Comparison of ENCODE assay signal across 8 mouse cellular contexts in the genomic region with DNA sequence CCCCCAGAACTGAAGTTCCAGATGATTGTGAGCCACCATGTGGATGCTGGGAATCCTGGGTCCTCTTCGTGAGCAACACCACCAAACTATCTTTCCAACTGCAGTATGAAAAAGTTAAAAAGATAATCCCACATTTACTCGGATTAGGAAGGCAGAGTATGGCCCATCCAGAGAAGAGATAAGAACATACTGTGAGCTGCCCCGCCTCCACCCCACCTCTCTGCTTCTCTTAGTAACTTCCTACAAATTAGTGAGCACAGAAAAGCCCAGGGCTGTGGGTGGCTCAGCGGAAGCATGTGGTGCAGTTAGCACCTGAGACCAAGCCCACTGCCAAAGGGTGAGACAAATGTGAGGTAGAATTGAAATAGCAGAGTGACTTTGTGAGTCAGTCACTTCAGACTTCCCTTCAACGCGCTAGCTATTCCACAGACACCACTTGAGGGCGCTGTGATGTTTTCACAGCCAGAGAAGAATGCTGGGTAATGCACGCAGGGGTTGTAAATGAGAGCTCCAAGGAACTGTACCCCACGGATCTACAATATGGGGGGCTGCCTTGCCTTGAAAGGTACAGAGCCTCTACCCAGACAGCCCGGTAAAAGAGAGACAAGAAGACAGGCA.
DNase-seq lines count a peak whose midpoint lies in the region; ATAC-seq lines count a peak whose summit lies in the region.

No protein-coding gene starts in this region.

- H3K27ac ChIP-seq in heart, embryonic 16.5 days (ENCODE audit: low read length), result no peak overlapping the region

- no peaks in the 10 kb centered on the region for H3K36me3 ChIP-seq in heart, embryonic 16.5 days (ENCODE audit: control insufficient read depth, insufficient read depth)

- DNase-seq in heart, adult 11 months, result peak; percentile 84
- no peak for DNase-seq in heart, postnatal 25 days (ENCODE audit: low spot score)
- DNase-seq in NIH3T3 (ENCODE audit: low read depth), result peak; percentile 64
- DNase-seq in left cerebral cortex, postnatal 36 days (ENCODE audit: low spot score in 2 of 2), result peak; percentile 6 to 44
- peak; percentile 42 for DNase-seq in ovary, adult 18-20 months (ENCODE audit: low spot score)
- no peak for DNase-seq in B cell, adult 2 months

- H3K27me3 ChIP-seq in heart, embryonic 16.5 days (ENCODE audit: control insufficient read depth, insufficient read depth, low read length), result no peaks in the 10 kb centered on the region

- H3K9me3 ChIP-seq in heart, embryonic 16.5 days (replicated peaks; ENCODE audit: control insufficient read depth, low read length), result no peaks in the 10 kb centered on the region

- intact Hi-C loops in heart, postnatal 25 days (cut with DNase I), result loop anchor here (10.0 kb wide), 1 partner anchor 432 kb away; no protein-coding TSS in a partner anchor
- intact Hi-C loops in left cerebral cortex, postnatal 36 days (cut with DNase I), result no loop called here

- peak overlapping the region; percentile 46; the same call in 1 of the 2 replicates for H3K4me2 ChIP-seq in heart, embryonic 16.5 days (ENCODE audit: low read depth, low read length)

- H3K4me3 ChIP-seq in heart, embryonic 16.5 days (ENCODE audit: low read length), result no peak overlapping the region

- no peak overlapping the region for H3K9ac ChIP-seq in heart, embryonic 16.5 days (ENCODE audit: low read length)

- WGBS in heart, embryonic 16.5 days, result 30% methylated on average over 10 of the region's 10 CpGs

- no peaks in the 10 kb centered on the region for H3K4me1 ChIP-seq in heart, embryonic 16.5 days (ENCODE audit: control insufficient read depth, insufficient read depth, low read length)

- ATAC-seq in common myeloid progenitor, adult 5-6 weeks (replicated peaks; ENCODE audit: low read depth, poor library complexity, severe bottlenecking), result peak; percentile 77
- ATAC-seq in heart, embryonic 16.5 days (replicated peaks; ENCODE audit: extremely low read depth, insufficient read depth, low FRiP score), result no peak

Comparison
In these comparisons a context has a peak if more than half of its experiments do, and no peak if none do; other contexts are left out.
1. DNase-seq: peak in heart, adult 11 months (single experiment), NIH3T3 (single experiment), left cerebral cortex, postnatal 36 days (2 of 2) and ovary, adult 18-20 months (single experiment); none in heart, postnatal 25 days (single experiment) and B cell, adult 2 months (0 of 2).